Mouse (Mus musculus) testis, adult 2 months (tissue): Measurements from ENCODE around the gene Nop9. TPM values are rescaled to one million over a fixed set of nuclear protein-coding genes. Genes with fewer than 3 reads are reported as not detected.

Experiments
- H3K27ac ChIP-seq: fragments of 200-500 bp; 2 replicates; pipeline ENCODE4 v1.5.1; 2012; ENCODE audit warnings: low read depth, low read length; ENCODE audit not compliant: control insufficient read depth, insufficient read depth
- H3K27me3 ChIP-seq: fragments of 200-500 bp; 2 replicates; pipeline ENCODE4 v1.6.1; 2012; ENCODE audit warnings: mild to moderate bottlenecking, low read length, moderate library complexity; ENCODE audit not compliant: control insufficient read depth, insufficient read depth
- H3K36me3 ChIP-seq: fragments of 200-500 bp; 2 replicates; pipeline ENCODE4 v1.6.1; 2012; ENCODE audit warnings: mild to moderate bottlenecking, low read length; ENCODE audit not compliant: control insufficient read depth, insufficient read depth
- H3K4me1 ChIP-seq: fragments of 200-500 bp; 2 replicates; pipeline ENCODE4 v1.6.1; 2012; ENCODE audit warnings: low read length; ENCODE audit not compliant: control insufficient read depth, insufficient read depth
- H3K4me3 ChIP-seq: fragments of 200-500 bp; 2 replicates; pipeline ENCODE4 v1.5.1; 2012; ENCODE audit warnings: low read depth, mild to moderate bottlenecking, low read length, moderate library complexity, mixed read lengths; ENCODE audit not compliant: control insufficient read depth
- CTCF ChIP-seq: fragments of 200-500 bp; IDR thresholded peaks from 2 replicates; pipeline ENCODE4 v1.5.1; 2012; ENCODE audit warnings: low read depth, mild to moderate bottlenecking, inconsistent platforms, low read length, moderate library complexity; ENCODE audit not compliant: control insufficient read depth, insufficient read depth, insufficient replicate concordance
- POLR2A ChIP-seq: fragments of 200-500 bp; IDR thresholded peaks from 2 replicates; pipeline ENCODE4 v1.6.1; 2012; ENCODE audit warnings: low read depth, mild to moderate bottlenecking, inconsistent platforms, low read length, moderate library complexity; ENCODE audit not compliant: control insufficient read depth
- polyA plus RNA-seq: library from polyadenylated mRNA; depleted of rRNA; stranded (reverse); fragments of >200 nt; gene quantifications from 2 replicates; pipeline ENCODE4 v1.2.3, GENCODE M21; 2012

The Nop9 gene
- polyA plus RNA-seq, 1 experiment, result 144 TPM

DNA sequence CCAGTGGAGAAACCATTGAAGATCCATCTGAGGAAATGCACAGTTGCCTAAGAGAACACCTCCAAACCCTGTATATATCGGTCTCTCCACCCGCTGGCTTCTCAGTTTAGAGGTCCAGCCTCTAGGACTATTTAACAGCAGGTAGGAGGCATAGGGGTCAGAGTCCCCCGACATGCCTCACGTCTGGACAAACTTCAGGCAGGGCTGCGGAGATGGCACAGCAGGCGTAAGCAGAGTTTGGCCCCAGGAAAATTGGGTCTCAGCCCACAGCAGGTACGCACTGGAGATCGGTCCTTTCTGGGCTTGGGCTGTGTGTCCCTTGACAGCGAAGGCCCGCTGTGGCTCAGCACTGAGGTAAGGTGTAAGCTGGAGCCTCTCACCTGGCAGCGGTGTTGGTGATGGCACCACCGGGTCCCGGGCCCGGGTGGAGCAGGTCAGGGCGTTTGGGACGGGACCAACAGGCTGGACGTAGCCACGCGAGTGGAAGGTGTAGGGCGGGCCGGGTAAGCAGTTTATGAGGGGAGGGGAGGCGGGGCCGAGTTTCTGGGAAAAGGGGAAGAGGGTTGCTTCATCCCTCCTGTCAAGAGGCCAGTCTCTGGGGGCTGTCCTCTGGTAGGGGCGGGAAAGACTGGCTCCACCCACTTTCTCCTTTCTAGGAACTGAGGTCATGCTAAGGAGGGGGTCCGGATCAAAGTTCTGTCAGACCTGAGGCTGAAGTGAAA is 32.3 kb upstream of the Nop9 start:
- TF ChIP-seq CTCF, result no peak
- no peak for TF ChIP-seq POLR2A
- no peaks in the 10 kb centered on the region for H3K27me3 ChIP-seq
- peaks cover 7% of the 10 kb centered on the region for H3K4me1 ChIP-seq
- H3K4me3 ChIP-seq, result no peak overlapping the region
- no peak overlapping the region for H3K27ac ChIP-seq
- no peaks in the 10 kb centered on the region for H3K36me3 ChIP-seq

DNA sequence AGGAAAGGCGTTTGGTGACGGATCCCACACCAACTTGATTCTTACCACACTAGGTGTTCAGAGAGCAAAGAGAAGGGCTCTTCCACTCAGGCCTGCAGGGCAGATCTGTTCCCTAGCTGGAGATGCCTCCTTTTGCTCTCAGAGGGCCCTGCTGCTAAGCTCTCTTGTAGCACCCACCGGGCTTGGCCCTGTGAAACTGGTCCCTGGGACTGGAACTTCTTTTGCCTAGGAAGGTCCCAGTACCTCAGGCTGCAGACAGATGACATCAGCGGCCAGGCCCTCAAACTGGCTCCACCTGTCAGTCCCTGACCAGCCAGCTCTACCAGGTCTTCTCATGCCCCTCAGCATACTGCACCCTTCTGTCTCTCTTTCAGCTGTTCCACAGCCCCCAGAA is 31.8 kb upstream of the Nop9 start, which contains the start of gene Tgm1:
Tgm1 (minus strand) TSS at position 198 of the 394 bp plus-strand sequence.
- Histone ChIP-seq H3K27ac (no peak within 1 kb of the TSS), H3K27me3 (no peaks in the 10 kb centered on the region), H3K4me1 (peaks cover 7% of the 10 kb centered on the region), H3K4me3 (no peak within 1 kb of the TSS), H3K36me3 (no peaks in the 10 kb centered on the region)
- TF ChIP-seq POLR2A (no peak), CTCF (no peak)

DNA sequence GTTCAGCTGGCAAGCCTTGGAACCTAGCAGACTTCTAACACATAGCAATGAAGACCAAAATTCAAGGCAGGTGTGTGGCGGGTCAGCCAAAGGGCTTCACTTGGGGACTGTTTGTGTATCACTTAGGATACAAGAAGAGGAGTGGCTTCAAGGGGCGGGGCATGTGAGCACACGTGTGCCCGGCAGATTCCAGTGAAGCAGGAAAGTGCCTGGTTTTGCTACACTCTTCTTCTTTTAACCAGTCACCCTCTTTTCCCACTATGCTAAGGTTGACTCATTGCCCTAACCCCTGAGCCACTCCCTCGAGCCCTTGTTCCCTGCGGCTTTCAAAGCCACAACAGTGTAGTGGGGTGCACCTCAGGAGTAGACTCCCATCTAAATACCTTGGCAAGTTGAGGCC is 30.6 kb upstream of the Nop9 start:
- H3K4me3 ChIP-seq, result no peak overlapping the region
- no peaks in the 10 kb centered on the region for H3K27me3 ChIP-seq
- peaks cover 7% of the 10 kb centered on the region for H3K4me1 ChIP-seq
- no peak for TF ChIP-seq POLR2A
- TF ChIP-seq CTCF, result no peak
- no peak overlapping the region for H3K27ac ChIP-seq
- H3K36me3 ChIP-seq, result no peaks in the 10 kb centered on the region

DNA sequence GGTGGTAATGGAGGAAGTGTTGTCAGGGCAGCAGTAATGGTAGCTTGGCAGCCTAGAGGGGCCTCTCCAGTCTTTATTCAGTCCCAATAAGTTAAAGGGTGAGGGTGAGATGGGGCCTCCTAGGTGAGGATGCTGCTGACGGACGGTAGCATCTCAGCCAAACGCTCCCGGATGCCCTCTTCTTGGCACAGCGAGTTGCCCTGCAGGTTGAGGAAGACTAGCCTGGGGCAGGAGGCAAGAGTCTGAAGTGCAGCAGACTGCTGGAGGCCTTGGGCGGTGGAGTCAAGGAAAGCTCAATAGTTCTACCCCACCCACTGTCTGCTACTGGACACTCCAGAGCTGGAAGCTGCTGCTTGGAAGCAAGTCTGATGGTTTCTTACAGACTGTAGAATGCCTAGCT is 29.2 kb upstream of the Nop9 start:
- no peak overlapping the region for H3K27ac ChIP-seq
- no peak for TF ChIP-seq CTCF
- no peak for TF ChIP-seq POLR2A
- no peak overlapping the region for H3K4me3 ChIP-seq
- H3K4me1 ChIP-seq, result peaks cover 7% of the 10 kb centered on the region
- no peaks in the 10 kb centered on the region for H3K27me3 ChIP-seq
- H3K36me3 ChIP-seq, result no peaks in the 10 kb centered on the region

DNA sequence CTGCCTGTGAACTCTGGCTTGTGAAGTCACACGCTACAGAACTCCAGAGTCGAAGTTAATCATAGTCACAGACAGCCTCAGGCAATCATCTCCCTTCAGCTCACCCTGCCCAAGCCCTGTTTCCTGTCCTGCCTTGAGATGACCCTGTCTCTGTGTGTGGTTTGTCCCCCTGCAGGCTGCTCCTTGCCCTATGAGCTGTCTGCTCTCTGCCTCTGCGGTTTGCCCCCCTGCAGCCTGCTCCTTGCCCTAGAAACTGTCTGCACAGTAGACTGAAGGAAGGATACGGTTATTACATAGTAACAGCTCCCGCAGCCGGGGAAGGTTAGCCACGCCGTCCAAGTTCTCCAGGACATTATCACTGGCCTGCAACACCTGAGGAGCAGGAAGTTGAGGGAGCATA is 28.6 kb upstream of the Nop9 start:
- no peak overlapping the region for H3K27ac ChIP-seq

DNA sequence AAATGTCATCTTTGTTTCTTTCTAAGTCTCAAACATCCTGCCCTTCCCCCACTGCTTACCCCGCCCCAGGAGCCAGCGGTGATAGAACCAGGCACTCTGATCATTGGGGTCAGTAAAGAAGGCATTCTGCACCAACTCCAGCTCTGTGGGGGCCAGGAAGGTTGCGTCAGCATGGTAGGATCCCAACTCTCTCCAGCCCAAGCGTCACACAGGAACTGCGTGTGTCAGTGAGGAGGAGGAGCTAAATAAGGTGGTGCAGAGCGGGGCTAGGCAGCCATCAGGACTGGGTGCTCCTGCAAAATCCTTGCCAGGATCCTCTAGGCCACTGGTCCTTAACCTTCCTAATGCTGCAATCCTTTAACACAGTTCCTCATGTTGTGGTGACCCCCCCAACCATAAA is 25.8 kb upstream of the Nop9 start:
- Histone ChIP-seq H3K27me3 (no peaks in the 10 kb centered on the region), H3K27ac (no peak overlapping the region), H3K36me3 (no peaks in the 10 kb centered on the region), H3K4me1 (peaks cover 4% of the 10 kb centered on the region), H3K4me3 (no peak overlapping the region)
- TF ChIP-seq CTCF, result no peak
- no peak for TF ChIP-seq POLR2A

More for the DNA sequence above, 28.6 kb upstream of the Nop9 start:
- Histone ChIP-seq H3K4me1 (peaks cover 8% of the 10 kb centered on the region), H3K4me3 (no peak overlapping the region), H3K36me3 (no peaks in the 10 kb centered on the region), H3K27me3 (no peaks in the 10 kb centered on the region)
- TF ChIP-seq POLR2A, result no peak
- no peak for TF ChIP-seq CTCF

DNA sequence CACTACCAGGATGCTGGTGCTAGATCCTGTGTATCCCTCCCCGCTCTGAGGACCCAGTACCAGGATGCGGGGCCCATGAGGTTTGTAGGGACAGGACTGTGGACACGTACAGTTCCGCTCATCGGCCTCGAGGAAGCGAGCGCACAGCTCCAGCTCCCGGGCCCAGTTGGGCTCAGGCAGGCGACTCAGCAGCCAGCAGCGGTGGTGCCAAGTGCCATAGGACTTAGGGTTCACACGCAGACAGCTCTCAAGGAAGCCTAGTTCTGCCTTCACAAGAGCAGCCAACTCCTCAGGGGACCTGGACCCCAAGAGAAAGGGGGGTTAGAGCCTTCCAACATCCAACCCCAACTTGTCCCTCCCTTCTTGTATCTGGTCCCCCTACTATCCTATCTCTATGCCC is 24.8 kb upstream of the Nop9 start:
- no peak overlapping the region for H3K27ac ChIP-seq
- no peaks in the 10 kb centered on the region for H3K27me3 ChIP-seq
- no peak overlapping the region for H3K4me3 ChIP-seq
- no peaks in the 10 kb centered on the region for H3K36me3 ChIP-seq
- TF ChIP-seq CTCF (no peak), POLR2A (no peak)
- H3K4me1 ChIP-seq, result peaks cover 4% of the 10 kb centered on the region
